Mouse (Mus musculus): ENCODE results near the gene Sars.

DNA sequence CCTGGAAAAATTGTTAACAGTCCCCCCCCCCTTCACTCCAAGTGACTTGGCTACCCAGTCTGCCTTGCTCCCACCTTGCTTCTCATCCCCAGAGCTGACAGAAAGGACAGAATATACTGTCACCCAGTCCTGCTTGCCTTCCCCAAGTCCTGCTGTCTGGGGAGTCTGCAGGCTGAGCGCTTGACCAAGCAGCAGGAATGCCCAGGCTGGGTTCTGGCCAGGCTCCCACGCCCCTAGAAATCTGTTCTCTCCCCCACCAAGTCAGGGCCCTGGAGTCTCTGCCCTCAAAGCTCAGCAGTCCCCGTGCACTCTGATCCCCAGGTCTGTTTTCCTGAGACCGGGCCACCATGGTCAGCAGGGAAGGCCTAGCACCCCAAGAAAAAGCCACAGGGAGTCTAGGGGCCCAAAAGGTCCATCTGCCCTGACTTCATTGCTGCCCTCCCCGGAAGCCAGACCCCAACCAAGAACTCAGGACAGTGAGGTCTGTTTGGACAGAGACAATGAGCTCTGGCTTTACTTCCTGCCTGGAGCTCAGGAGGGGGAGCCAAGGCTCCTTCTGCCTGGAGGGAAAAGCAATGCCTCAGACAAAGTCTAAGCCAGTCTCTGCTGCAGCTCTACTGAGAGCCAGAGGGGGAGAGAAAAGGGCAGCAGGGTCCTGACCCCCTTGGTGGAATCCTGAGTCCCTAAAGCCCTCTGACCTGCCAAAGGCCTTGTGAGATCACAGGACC is 33.8 kb downstream of the Sars start:
- no peak for TF ChIP-seq POLR2A (IDR thresholded peaks at IDR 0.05; ENCODE audit: insufficient read length, low read depth)
- TF ChIP-seq REST (IDR thresholded peaks at IDR 0.05; ENCODE audit: insufficient read depth, insufficient read length) = no peak
- TF ChIP-seq CEBPB (IDR thresholded peaks at IDR 0.05; ENCODE audit: insufficient read depth, poor library complexity, severe bottlenecking) = no peak
- no peak for TF ChIP-seq MAX (IDR thresholded peaks at IDR 0.05; ENCODE audit: low read depth)
- no peak for TF ChIP-seq USF1 (IDR thresholded peaks at IDR 0.05; ENCODE audit: low read depth)
- TF ChIP-seq POLR2AphosphoS2 (IDR thresholded peaks at IDR 0.05; ENCODE audit: insufficient read length, low read depth) = no peak
